Mouse (Mus musculus) spleen, adult 18-20 months (tissue): ENCODE results near the gene Trmu.
"Not testable (repeated sequence)": the region's sequence is repeated elsewhere in the genome, so short reads cannot be mapped to it uniquely, and the experiment has no call there.

Experiments
- DNase-seq, 2 experiments: peaks; one replicate each; pipeline ENCODE4 v3.0.0; 2022; ENCODE audit warnings: mixed read lengths in 2 of 2

Trmu gene

DNA sequence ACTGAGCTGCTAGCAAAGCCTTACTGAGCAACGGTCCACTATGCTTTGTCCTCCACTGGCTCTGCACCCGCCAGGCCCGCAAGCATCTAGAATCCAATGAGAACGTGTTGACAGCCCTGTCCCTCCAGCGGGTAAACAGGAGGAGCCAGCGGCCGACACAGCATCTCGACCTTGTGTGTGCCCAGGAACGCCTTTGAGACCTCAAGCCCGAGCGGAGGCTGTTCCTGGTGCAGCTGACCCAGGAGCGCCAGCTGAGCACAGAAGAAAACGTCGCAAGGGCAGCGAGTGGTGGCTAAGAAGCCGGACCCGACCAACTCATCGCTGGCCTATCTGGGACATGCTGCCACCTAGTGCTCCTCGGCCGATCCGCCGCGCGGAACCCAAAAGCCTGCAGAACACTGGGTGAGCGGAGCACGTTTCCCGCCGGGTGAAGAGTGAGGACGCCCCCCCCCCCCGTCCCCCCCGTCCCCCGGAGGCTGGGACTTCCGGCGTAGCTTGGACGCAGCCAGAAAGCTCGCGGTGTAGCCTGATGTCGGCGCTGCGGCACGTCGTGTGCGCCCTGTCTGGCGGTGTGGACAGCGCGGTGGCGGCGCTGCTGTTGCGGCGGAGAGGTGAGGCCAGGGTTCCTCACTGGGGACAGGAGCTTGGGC is at the start of gene Trmu:
TSS of gene Trmu (plus strand) at position 465 of the 650 bp plus-strand sequence.
- peak; percentile 83 to 84 for DNase-seq

- no peak for DNase-seq
Measured at GRCm38 (mm10) chr15:85829470-85829869, 49.6 kb upstream of the Trmu start.

DNA sequence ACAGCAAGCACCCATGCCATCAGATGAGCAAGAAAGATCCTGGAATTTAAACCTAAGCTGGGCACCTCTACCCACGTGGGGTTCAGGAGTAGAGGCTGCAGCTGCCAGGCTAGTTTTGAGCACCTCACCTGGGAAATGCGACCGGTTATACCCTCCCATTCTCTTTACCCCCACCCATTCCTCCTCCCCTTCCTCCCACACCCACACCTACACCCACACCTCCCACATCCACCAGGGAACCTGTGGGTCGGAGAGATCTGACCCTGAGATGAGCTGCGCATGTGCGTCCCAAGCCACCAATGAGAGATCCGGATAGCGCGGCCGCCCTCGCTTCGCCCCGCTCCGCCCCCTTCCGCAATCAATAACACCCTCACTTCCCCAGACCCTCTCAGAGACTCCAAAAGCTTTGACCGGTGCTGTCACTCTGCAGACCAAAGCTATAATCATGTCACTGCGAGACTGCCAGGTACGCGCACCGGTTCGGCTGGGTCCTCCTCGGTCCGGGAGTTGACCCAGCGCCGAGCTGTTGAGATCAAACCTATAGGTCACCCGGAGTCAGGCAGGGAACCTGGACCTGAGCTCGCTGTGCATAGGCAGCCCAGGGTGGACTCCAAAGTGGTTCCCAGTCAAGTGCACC is 47.0 kb upstream of the Trmu start, which contains the start of gene Ttc38:
TSS of gene Ttc38 (plus strand) at position 353 of the 637 bp plus-strand sequence.
- peak; percentile 83 to 85 for DNase-seq

DNA sequence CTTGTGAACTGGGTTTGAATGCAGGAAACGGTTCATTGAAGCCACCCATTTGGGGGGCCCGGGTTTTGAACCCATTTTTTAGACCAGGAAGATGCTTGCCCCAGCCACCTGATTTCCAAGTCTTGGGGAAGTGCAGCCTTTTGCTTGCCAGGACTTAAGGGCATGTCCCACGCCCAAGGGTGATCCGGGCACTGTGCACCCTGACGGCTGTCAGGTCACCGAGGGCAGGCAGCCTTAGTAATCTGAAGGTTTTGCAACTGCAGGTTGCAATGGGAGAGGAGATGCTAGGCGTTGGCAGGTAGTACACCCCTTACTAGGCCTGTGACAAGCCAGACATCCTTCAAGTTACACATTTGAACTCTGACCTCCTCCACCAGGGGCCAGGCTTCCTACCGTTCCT is 46.5 kb upstream of the Trmu start:
- no peak for DNase-seq

- DNase-seq = no peak
Measured at GRCm38 (mm10) chr15:85835335-85835734, 43.8 kb upstream of the Trmu start.

DNA sequence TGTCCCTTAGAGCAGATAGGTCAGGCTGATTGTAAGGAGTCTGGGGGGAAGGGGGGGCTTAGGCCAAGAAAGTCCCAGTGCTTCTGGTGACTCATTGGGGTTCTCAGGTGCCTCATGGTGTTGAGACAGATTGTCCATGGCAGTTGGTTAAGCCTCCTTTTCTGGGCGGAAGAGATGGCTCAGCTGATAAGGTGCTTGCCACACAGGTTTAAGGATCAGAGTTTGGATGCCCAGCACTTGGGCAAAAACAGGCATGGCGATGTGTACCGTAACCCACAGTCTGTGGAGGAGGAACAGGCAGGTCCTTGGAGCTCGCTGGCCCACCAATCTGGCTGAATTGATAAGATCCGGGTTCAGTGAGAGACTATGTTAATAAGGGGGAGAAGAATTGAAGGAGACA is 42.2 kb upstream of the Trmu start:
- DNase-seq = no peak

DNA sequence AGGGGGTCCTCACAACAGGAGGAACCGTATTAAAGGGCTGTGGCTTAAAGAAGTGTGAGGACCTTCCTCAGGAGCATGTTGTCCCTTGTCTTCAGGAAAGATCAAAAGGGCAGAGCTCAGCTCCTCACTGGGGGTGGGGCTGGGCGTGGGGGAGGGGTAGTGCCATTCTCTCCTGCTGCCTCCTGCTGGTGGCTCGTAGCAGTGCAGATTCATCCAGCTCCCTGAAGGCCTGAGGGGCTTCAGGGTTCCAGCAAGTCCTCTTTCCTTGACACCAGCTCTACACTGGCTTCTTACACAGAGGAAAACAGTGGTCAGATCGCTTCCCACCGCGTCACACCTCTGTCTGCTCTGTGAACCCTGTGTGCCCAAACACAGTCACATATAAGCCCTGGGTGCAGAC is 38.1 kb upstream of the Trmu start:
- peak in 1 of 2 experiments; percentile 18 for DNase-seq

GRCm38 (mm10) chr15:85841796-85842360 is 37.2 kb upstream of the Trmu start:
- DNase-seq = no peak

GRCm38 (mm10) chr15:85845071-85845470 is 34.0 kb upstream of the Trmu start:
- DNase-seq = no peak

DNA sequence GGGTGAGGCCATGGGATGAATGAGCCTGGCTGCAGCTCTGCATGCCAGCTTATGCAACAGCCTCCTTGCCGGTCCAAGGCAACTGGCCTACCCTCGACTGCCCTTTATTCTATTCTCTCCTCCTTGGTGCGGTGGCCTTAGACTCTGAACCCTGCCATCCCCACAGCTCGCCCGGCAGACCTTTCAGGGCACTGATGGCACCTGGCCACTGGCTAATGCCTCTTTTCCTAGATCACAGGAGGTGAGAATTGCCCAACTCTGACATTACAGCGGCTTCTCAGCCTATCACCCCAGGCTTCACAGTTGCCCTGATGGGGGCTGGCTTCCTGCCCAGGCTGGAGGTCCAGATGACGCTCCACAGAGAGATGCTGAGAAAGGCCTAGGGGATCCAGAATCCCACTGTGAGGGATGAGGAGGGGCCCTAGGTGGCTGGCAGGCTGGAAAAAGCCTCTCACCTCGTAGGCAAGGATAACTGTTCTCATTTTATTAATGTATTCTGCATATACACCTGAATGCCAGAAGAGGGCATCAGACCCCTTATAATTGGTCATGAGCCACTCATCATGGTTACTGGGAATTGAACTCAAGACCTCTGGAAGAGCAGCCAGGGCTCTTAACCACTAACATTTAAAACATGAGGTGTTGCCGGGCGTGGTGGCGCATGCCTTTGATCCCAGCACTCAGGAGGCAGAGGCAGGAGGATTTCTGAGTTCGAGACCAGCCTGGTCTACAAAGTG is 27.3 kb upstream of the Trmu start:
- no peak for DNase-seq

- no peak for DNase-seq
Measured at GRCm38 (mm10) chr15:85858980-85859489, 20.1 kb upstream of the Trmu start.

DNA sequence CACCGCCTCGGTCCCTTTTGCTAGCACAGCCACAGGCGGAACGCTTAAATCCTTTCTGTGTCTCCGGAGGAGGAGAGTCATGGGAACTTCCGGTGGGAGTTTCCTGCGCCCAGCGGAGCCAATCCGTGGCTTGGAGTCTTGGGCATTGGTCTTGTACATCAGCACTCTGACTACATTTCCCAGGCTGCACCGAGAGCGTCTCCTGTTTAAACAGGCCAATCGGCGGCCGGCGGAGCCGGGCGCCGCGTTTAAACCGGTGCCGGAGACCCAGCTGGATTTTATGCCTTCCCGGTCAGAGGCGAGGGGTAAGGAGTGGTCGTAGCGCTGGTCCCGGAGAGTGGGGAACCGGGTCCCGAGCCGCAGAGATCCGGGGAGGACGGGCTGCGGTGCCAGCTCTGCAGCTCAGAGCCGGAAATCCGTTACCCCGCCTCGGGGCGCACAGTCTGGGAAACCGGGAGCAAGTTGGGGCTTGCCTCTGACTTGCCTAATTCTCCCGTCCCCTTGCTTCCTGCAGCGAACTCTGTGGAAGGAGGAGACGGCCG is 19.6 kb upstream of the Trmu start, which contains the start of gene Gtse1:
TSS of gene Gtse1 (plus strand) at position 256 of the 542 bp plus-strand sequence.
- peak; percentile 80 for DNase-seq

DNA sequence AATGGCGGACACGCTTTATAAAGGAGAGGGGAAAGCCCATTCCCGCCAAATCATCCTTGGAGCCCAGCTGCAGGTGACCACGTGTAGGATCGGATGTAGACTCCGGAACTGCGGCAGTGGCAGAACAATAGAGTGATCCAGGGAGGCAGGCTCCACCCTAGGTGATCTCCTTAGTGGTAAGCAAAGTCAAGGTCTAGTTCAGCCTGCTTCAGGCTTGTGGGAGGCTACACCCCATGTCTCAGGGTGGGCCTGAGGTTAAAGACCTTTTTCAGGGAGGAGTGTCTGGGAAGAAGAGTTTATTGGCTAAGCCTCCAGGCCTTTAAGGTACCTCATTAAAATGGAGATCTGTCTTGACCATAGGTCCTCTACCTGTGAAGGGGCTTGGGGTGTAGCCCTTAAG is 13.2 kb upstream of the Trmu start:
- not testable (repeated sequence) for DNase-seq

- peak; percentile 30 to 56 for DNase-seq
Measured at GRCm38 (mm10) chr15:85867696-85868095, 11.4 kb upstream of the Trmu start.

DNA sequence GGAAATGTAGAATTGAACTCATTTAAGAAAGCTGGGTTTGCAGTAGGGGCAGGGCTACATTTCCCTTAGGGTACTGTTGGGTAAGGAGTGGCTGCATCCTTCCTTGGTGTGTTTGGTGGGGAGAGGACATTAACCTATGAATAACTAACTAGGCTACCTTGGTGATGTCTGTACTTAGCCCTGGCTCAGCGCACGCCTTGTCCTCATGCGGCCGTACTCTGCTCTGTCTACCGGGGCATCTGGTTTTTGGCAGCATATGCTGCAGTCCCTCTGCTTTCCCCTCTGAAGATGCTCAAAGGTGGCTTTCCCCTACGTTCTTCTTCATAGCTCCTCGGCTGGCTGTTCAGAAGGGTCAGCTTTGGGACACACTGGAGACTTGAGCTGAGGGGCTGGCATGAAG is 1.8 kb upstream of the Trmu start:
- no peak for DNase-seq

DNA sequence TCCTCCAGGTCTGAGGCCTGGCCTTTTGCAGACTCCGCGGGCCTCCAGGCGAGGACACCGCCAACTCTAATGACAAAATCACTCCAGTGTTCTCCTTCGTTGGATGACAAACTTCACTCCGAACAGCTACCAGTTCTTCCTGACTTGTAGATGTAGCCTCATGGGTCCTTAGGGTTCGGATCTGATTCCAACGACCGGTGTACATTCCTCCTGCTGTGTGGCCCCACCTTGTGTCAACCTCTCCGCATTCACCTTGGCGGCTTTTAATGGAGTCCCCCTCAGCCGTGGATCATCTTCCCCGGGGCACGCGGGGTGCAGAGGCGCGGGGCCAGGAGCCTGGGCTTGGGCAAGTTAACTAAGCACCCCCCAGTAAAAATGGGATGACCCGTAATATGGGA is 385 bp downstream of the Trmu start:
- DNase-seq = no peak

- DNase-seq = no peak
Measured at GRCm38 (mm10) chr15:85885606-85886005, 6.5 kb downstream of the Trmu start.

DNA sequence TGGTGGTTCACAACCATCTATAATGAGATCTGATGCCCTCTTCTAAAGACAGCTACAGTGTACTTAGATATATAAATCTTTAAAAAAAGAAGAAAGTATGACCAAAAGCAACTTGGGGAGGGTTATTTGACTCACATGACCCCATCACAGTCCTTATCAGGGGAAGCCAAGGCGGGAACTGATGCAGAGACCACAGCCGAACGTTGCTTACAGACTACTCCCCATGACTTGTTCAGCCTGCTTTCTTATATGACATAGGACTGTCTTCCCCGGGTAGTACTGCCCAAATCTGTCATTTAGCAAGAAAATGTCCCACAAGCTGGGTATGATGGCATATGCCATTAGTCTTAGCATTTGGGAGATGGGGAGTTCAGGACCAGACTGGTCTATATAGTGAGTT is 10.1 kb downstream of the Trmu start:
- no peak for DNase-seq

DNA sequence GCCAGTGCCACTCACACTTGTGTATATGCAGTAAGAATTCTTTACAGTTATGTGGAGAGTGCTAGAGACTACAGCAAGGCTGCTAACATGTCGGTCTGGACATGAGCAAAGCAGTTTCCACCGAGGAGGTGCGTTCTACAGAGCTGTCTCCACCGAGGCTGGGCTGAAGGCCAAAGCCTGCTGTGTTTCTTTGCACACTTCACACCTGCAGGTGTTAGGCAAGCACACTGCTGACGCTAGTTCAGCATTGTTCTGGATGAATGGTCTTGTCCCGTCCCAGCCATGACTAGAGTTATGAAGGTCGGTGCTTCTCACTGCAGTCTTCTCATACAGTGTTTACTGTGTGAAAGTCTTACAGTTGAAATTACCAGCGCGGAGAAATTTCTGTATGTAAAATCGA is 12.9 kb downstream of the Trmu start:
- no peak for DNase-seq

- DNase-seq = no peak
Measured at GRCm38 (mm10) chr15:85892498-85893118, 13.5 kb downstream of the Trmu start.

GRCm38 (mm10) chr15:85893871-85894270 is 14.8 kb downstream of the Trmu start:
- no peak for DNase-seq

DNA sequence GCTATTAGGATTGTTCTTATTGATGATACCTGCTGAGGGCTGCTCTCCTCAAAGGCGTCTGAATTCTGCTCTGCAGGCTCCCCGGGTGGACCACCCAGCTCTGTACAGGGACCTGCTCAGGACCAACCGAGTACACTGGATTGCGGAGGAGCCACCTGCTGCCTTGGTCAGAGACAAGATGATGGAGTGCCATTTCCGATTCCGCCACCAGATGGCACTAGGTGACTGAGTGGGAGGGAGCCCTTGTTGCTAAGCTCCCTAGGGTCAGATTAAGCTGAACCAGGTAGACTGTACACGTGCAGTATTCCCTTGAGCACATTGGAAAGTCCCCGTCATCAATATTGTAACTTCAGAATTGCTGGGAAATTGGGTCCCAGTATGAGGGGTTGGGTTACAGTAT is 17.2 kb downstream of the Trmu start:
- DNase-seq = peak; percentile 65 to 86
